Mouse (Mus musculus) left cerebral cortex, postnatal 36 days (tissue): Measurements from ENCODE around the gene Ldb2. TPM values are rescaled to one million over a fixed set of nuclear protein-coding genes. Genes with fewer than 3 reads are reported as not detected.

Source experiments
- DNase-seq, 2 experiments: peaks; one replicate each; pipeline ENCODE4 v3.0.0; 2021 to 2022; ENCODE audit warnings: low spot score in 2 of 2, mixed read lengths in 1 of 2
- intact Hi-C: fragments of 180-260 bp; cut with DNase I; formaldehyde crosslinking; loops from one replicate; pipeline ENCODE4 v1.15.1; 2025
- total RNA-seq, 2 experiments: library from RNA; stranded (reverse); gene quantifications; 2 replicates each; pipeline ENCODE4 v1.2.3; 2021

The Ldb2 gene
- total RNA-seq, 2 experiments from 2014 or later: 56.4 to 59.4 TPM

DNA sequence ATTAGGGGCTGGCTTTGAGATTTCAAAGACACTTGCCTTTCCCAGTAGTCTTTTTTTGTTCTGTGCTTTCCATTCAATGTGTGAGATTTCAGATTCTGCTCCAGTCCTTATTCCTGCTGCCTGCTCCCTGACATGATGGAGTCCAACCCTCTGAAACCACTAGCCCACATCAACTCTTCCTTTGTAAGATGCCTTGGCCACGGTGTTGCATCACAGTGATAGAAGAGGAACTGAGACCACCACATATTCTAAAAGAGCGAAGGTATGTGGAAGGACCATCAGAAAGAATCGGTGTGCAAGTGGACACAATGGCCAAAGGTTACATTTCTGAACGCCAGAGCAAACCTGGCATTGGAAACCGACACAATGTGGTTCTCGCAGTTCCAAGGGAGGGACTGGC, 309.0 kb downstream of the Ldb2 start:
- DNase-seq: no peak
- intact Hi-C loops: no loop called here

DNA sequence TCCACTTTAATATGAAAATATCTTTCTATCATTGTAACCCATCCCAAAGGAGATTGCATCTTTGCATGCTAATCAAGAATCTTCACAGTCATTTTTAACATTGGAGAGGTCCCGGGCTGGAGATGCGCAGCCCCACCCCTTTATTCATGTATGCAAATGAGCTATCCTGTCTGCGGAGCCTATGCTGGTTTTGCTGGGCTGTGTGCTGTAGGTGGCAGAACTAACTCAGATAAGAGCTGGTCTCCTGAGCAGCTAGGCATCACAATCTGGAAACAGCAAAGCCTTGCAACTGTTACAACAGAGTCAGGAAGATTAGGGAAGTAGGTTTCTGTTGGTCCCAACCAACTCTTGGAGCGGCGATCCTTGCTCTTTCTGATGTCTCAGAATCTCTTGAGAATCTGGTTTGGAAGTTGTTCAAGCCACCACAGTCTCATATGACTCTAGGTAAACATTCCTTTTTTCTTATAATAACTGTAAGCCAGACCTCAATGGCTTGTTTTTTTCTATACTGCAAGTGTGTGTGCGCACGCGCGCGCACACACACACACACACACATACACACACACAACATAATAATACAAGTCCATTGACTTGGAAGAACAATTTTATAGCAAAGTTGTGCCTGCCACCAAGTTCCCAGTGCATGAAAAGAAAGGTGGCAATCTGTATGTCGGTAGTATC, 315.9 kb downstream of the Ldb2 start:
- intact Hi-C loops: loop anchor here (5.0 to 10.0 kb wide), 2 partner anchors 794 to 921 kb away; no protein-coding TSS in a partner anchor
- DNase-seq: peak; percentile 38 to 50

DNA sequence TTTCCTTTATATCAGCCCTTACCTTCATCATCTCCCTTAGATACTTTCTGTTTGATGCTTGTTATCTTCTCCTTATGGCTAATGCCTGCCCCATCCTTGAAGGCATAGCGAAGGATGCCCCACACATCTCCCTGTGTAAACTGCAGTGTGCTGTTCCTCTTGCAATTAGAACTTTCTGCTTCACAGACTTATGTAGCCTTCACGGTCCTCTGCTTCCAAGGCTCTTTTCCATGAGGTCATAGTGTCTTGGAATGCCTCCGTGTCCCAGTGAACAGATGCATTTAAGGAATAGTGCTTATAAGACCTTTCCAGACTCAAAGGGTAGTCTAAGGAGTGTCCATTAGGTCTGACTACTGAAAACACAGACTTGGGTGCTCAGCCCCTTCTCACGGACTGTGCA, 318.1 kb downstream of the Ldb2 start:
- intact Hi-C loops: loop anchor here (5.0 to 10.0 kb wide), 2 partner anchors 796 to 923 kb away; no protein-coding TSS in a partner anchor
- no peak for DNase-seq

- DNase-seq: no peak
- intact Hi-C loops: no loop called here
Observed at GRCm38 (mm10) chr5:44476356-44476755, 323.1 kb downstream of the Ldb2 start.

DNA sequence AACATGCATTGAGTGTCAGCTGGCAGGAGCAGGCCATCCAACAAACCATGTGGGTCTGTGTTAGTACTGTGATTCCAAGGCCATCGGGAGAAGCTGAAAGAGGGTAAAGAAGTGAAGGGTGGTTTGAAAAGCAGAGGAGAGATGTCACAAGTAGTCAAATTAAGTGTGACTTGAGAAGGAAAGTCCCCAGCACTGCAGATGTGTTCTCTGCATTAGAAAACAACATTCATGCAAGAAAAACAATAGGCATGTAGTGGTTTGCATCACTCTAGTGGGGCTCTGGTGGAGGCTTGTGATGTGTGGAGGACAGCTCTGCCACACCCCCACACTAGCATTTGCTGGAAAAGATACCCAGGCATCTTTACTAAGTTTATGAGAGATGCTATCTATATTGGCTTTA, 323.9 kb downstream of the Ldb2 start:
- no peak for DNase-seq
- intact Hi-C loops: no loop called here

GRCm38 (mm10) chr5:44473857-44474762, 325.4 kb downstream of the Ldb2 start:
- intact Hi-C loops: no loop called here
- no peak for DNase-seq

- intact Hi-C loops: no loop called here
- DNase-seq: no peak
Observed at GRCm38 (mm10) chr5:44465238-44465637, 334.2 kb downstream of the Ldb2 start.
